Mouse (Mus musculus): ENCODE measurements around the gene Zbtb1. TPM values are rescaled to one million over a fixed set of nuclear protein-coding genes. Genes with fewer than 3 reads are reported as not detected.

The Zbtb1 gene
- 6.0 and 6.1 TPM in 2 replicates for polyA plus RNA-seq (2015; fragmentation: Nextera tagmentation; extraction: Ambion mirVana)

GRCm38 (mm10) chr12:76369978-76370830, at the start of gene Zbtb1:
Gene Zbtb1, plus strand, starts transcription at chr12:76370266.

GRCm38 (mm10) chr12:76324679-76325431, 45.2 kb upstream of the Zbtb1 start, which contains the start of gene Akap5:
Gene Akap5, plus strand, starts transcription at chr12:76324891.

GRCm38 (mm10) chr12:76369206-76369977, 674 bp upstream of the Zbtb1 start, which contains the start of gene Zbtb25:
Gene Zbtb25, minus strand, starts transcription at chr12:76369602.

GRCm38 (mm10) chr12:76403886-76404537, 33.9 kb downstream of the Zbtb1 start, which contains the start of gene Hspa2:
Gene Hspa2, plus strand, starts transcription at chr12:76404176.

GRCm38 (mm10) chr12:76417433-76417854, 47.4 kb downstream of the Zbtb1 start, which contains the start of gene Ppp1r36:
Gene Ppp1r36, plus strand, starts transcription at chr12:76417538.

Other genes with a start within 250 kb of the Zbtb1 start
- gene Esr2, start 193.0 kb upstream of the Zbtb1 start, polyA plus RNA-seq (2015; fragmentation: Nextera tagmentation; extraction: Ambion mirVana), result 0.10 and 0.17 TPM in 2 replicates
- 0.16 and 0.18 TPM in 2 replicates for gene Tex21, start 123.5 kb upstream of the Zbtb1 start, polyA plus RNA-seq (2015; fragmentation: Nextera tagmentation; extraction: Ambion mirVana)
- gene Mthfd1, start 115.0 kb upstream of the Zbtb1 start, polyA plus RNA-seq (2015; fragmentation: Nextera tagmentation; extraction: Ambion mirVana), result 55.7 and 60.5 TPM in 2 replicates
- gene Akap5, start 45.4 kb upstream of the Zbtb1 start, polyA plus RNA-seq (2015; fragmentation: Nextera tagmentation; extraction: Ambion mirVana), result 0.63 and 0.74 TPM in 2 replicates
- gene Zbtb25, start 664 bp upstream of the Zbtb1 start, polyA plus RNA-seq (2015; fragmentation: Nextera tagmentation; extraction: Ambion mirVana), result 11.7 and 12.0 TPM in 2 replicates
- 4.8 and 6.8 TPM in 2 replicates for gene Hspa2, start 33.9 kb downstream of the Zbtb1 start, polyA plus RNA-seq (2015; fragmentation: Nextera tagmentation; extraction: Ambion mirVana)
- gene Ppp1r36, start 47.3 kb downstream of the Zbtb1 start, polyA plus RNA-seq (2015; fragmentation: Nextera tagmentation; extraction: Ambion mirVana), result 0.39 and 0.51 TPM in 2 replicates
- 4.0 and 5.0 TPM in 2 replicates for gene Plekhg3, start 160.6 kb downstream of the Zbtb1 start, polyA plus RNA-seq (2015; fragmentation: Nextera tagmentation; extraction: Ambion mirVana)